Mouse (Mus musculus) embryonic facial prominence, embryonic 13.5 days (tissue): Measurements from ENCODE around the gene Krit1. TPM values are rescaled to one million over a fixed set of nuclear protein-coding genes. Genes with fewer than 3 reads are reported as not detected.
"Not testable (repeated sequence)": the region's sequence is repeated elsewhere in the genome, so short reads cannot be mapped to it uniquely, and the experiment has no call there.

ENCODE experiments used
- ATAC-seq: fragments of 200-750 bp; cut with Nextera tagmentation; 2 replicates; pipeline ENCODE4 v1.8.0; 2017; ENCODE audit warnings: low read depth; ENCODE audit not compliant: insufficient number of reproducible peaks, insufficient read depth, low FRiP score, low TSS enrichment
- H3K27ac ChIP-seq: fragments of 300-500 bp; sonication (generic); 2 replicates; pipeline ENCODE4 v1.5.1; 2015; ENCODE audit warnings: moderate library complexity, mild to moderate bottlenecking, inconsistent platforms
- H3K27me3 ChIP-seq: fragments of 300-500 bp; sonication (generic); 2 replicates; pipeline ENCODE4 v1.6.1; 2015; ENCODE audit warnings: mild to moderate bottlenecking, inconsistent platforms
- H3K36me3 ChIP-seq: fragments of 300-500 bp; sonication (generic); 2 replicates; pipeline ENCODE4 v1.6.1; 2015; ENCODE audit warnings: mild to moderate bottlenecking, inconsistent platforms
- H3K4me1 ChIP-seq: fragments of 300-500 bp; sonication (generic); 2 replicates; pipeline ENCODE4 v1.6.1; 2015; ENCODE audit warnings: inconsistent platforms
- H3K4me2 ChIP-seq: fragments of 300-500 bp; sonication (generic); 2 replicates; pipeline ENCODE4 v1.6.1; 2015; ENCODE audit warnings: moderate library complexity, mild to moderate bottlenecking, inconsistent platforms
- H3K4me3 ChIP-seq: fragments of 300-500 bp; sonication (generic); 2 replicates; pipeline ENCODE4 v1.5.1; 2015; ENCODE audit warnings: mild to moderate bottlenecking, inconsistent platforms
- H3K9ac ChIP-seq: fragments of 300-500 bp; sonication (generic); 2 replicates; pipeline ENCODE4 v1.6.1; 2015; ENCODE audit warnings: mild to moderate bottlenecking, inconsistent platforms
- H3K9me3 ChIP-seq: fragments of 300-500 bp; sonication (generic); 2 replicates; pipeline ENCODE4 v1.6.1; 2016; ENCODE audit warnings: inconsistent platforms
- WGBS: fragments of 180-500 bp; shearing (Covaris S2); methylation state at CpG from one replicate; pipeline ENCODE4 v1.1.7; 2015; ENCODE audit warnings: mixed read lengths; 5-methylcytosine and 5-hydroxymethylcytosine counted together
- polyA plus RNA-seq: library from polyadenylated mRNA; unstranded; fragments of >200 nt; fragmentation: Nextera tagmentation; extraction: Ambion mirVana; gene quantifications from 2 replicates; pipeline ENCODE4 v1.2.1, GENCODE M21; 2015

Gene Krit1
- polyA plus RNA-seq, 1 experiment from 2014 or later: 58.7 TPM

- H3K4me1 ChIP-seq: peaks cover 12% of the 10 kb centered on the region
- no peak overlapping the region for H3K27ac ChIP-seq
- 74% methylated on average over 4 of the region's 4 CpGs for WGBS
- no peak overlapping the region for H3K4me3 ChIP-seq
- no peak overlapping the region for H3K9ac ChIP-seq
- peak overlapping the region; percentile 37 for H3K4me2 ChIP-seq
- no peaks in the 10 kb centered on the region for H3K27me3 ChIP-seq
- H3K9me3 ChIP-seq: no peaks in the 10 kb centered on the region
- ATAC-seq: no peak
- no peaks in the 10 kb centered on the region for H3K36me3 ChIP-seq
These were observed 2.1 kb upstream of the Krit1 start for GRCm38 (mm10) chr5:3800881-3801280.

GRCm38 (mm10) chr5:3801672-3802432 lies 1.1 kb upstream of the Krit1 start:
- Histone ChIP-seq H3K4me3 (peak overlapping the region; percentile 87), H3K4me1 (peaks cover 12% of the 10 kb centered on the region), H3K27ac (peak overlapping the region; percentile 91), H3K9me3 (no peaks in the 10 kb centered on the region), H3K4me2 (peak overlapping the region; percentile 88), H3K9ac (peak overlapping the region; percentile 89), H3K27me3 (no peaks in the 10 kb centered on the region), H3K36me3 (no peaks in the 10 kb centered on the region)
- no peak for ATAC-seq
- WGBS: 5% methylated on average over 18 of the region's 18 CpGs

GRCm38 (mm10) chr5:3803292-3804165 lies 545 bp downstream of the Krit1 start:
- Histone ChIP-seq H3K4me2 (peak overlapping the region; percentile 88), H3K36me3 (no peaks in the 10 kb centered on the region), H3K4me1 (peaks cover 12% of the 10 kb centered on the region), H3K27ac (peak overlapping the region; percentile 91), H3K27me3 (no peaks in the 10 kb centered on the region), H3K9me3 (no peaks in the 10 kb centered on the region), H3K9ac (peak overlapping the region; percentile 89), H3K4me3 (peak overlapping the region; percentile 87)
- under 1% methylated on average over 36 of the region's 36 CpGs for WGBS
- peak; percentile 39; the same call in 1 of the 2 replicates for ATAC-seq

- Histone ChIP-seq H3K4me2 (no peak overlapping the region), H3K27me3 (no peaks in the 10 kb centered on the region), H3K36me3 (peaks cover 13% of the 10 kb centered on the region), H3K4me3 (no peak overlapping the region), H3K9me3 (no peaks in the 10 kb centered on the region), H3K27ac (no peak overlapping the region), H3K4me1 (peaks cover 3% of the 10 kb centered on the region), H3K9ac (no peak overlapping the region)
- ATAC-seq: no peak
- 100% methylated on average over 1 of the region's 1 CpGs for WGBS
These were observed 5.5 kb downstream of the Krit1 start for GRCm38 (mm10) chr5:3808472-3808871.

GRCm38 (mm10) chr5:3834107-3834506 lies 31.1 kb downstream of the Krit1 start:
- H3K4me3 ChIP-seq: no peak overlapping the region

GRCm38 (mm10) chr5:3845026-3845425 lies 42.0 kb downstream of the Krit1 start, which contains the start of gene Lrrd1:
Lrrd1 (plus strand) TSS chr5:3845173.
- Histone ChIP-seq H3K36me3 (peaks cover 9% of the 10 kb centered on the region), H3K27ac (no peak within 1 kb of the TSS), H3K4me1 (peaks cover 5% of the 10 kb centered on the region), H3K9me3 (no peaks in the 10 kb centered on the region), H3K4me3 (peak within 1 kb of the TSS; percentile 44), H3K4me2 (peak within 1 kb of the TSS; percentile 67), H3K9ac (peak within 1 kb of the TSS; percentile 65), H3K27me3 (no peaks in the 10 kb centered on the region; the same call in 1 of the 2 replicates)
- no peak for ATAC-seq
- 6% methylated on average over 24 of the region's 24 CpGs for WGBS

More at GRCm38 (mm10) chr5:3834107-3834506, 31.1 kb downstream of the Krit1 start:
- no peak overlapping the region for H3K9ac ChIP-seq
- no peak overlapping the region for H3K27ac ChIP-seq
- H3K4me1 ChIP-seq: no peaks in the 10 kb centered on the region
- no peak for ATAC-seq
- H3K9me3 ChIP-seq: peaks cover 4% of the 10 kb centered on the region; the same call in 1 of the 2 replicates
- H3K4me2 ChIP-seq: no peak overlapping the region
- H3K36me3 ChIP-seq: peaks cover 47% of the 10 kb centered on the region
- no peaks in the 10 kb centered on the region for H3K27me3 ChIP-seq
- 83% methylated on average over 1 of the region's 1 CpGs for WGBS

GRCm38 (mm10) chr5:3870161-3870560 lies 67.2 kb downstream of the Krit1 start:
- H3K9ac ChIP-seq: no peak overlapping the region
- no peaks in the 10 kb centered on the region for H3K4me1 ChIP-seq
- no peak overlapping the region for H3K4me3 ChIP-seq
- no peak overlapping the region for H3K4me2 ChIP-seq
- no peaks in the 10 kb centered on the region for H3K36me3 ChIP-seq
- H3K27me3 ChIP-seq: no peaks in the 10 kb centered on the region
- no peak overlapping the region for H3K27ac ChIP-seq
- H3K9me3 ChIP-seq: no peaks in the 10 kb centered on the region
- no peak for ATAC-seq
- 62% methylated on average over 4 of the region's 4 CpGs for WGBS

- H3K4me1 ChIP-seq: no peaks in the 10 kb centered on the region
- no peak overlapping the region for H3K4me2 ChIP-seq
- no peak for ATAC-seq
- H3K27ac ChIP-seq: no peak overlapping the region
- H3K36me3 ChIP-seq: no peaks in the 10 kb centered on the region
- no peaks in the 10 kb centered on the region for H3K27me3 ChIP-seq
- H3K9me3 ChIP-seq: no peaks in the 10 kb centered on the region
- WGBS: 38% methylated on average over 1 of the region's 1 CpGs
- no peak overlapping the region for H3K4me3 ChIP-seq
- H3K9ac ChIP-seq: no peak overlapping the region
These were observed 69.4 kb downstream of the Krit1 start for GRCm38 (mm10) chr5:3872348-3872747.

- no peak overlapping the region for H3K4me3 ChIP-seq
- H3K9me3 ChIP-seq: no peaks in the 10 kb centered on the region
- no peak for ATAC-seq
- 85% methylated on average over 3 of the region's 3 CpGs for WGBS
- no peaks in the 10 kb centered on the region for H3K27me3 ChIP-seq
- no peaks in the 10 kb centered on the region for H3K4me1 ChIP-seq
- no peak overlapping the region for H3K27ac ChIP-seq
- no peak overlapping the region for H3K4me2 ChIP-seq
- H3K9ac ChIP-seq: no peak overlapping the region
- no peaks in the 10 kb centered on the region for H3K36me3 ChIP-seq
These were observed 70.5 kb downstream of the Krit1 start for GRCm38 (mm10) chr5:3873485-3873884.

GRCm38 (mm10) chr5:3886862-3887261 lies 83.9 kb downstream of the Krit1 start:
- not testable (repeated sequence) for ATAC-seq, H3K36me3 ChIP-seq, H3K27ac ChIP-seq, H3K9me3 ChIP-seq, H3K9ac ChIP-seq, H3K4me2 ChIP-seq, H3K4me3 ChIP-seq, H3K4me1 ChIP-seq, H3K27me3 ChIP-seq
- WGBS: 88% methylated on average over 7 of the region's 7 CpGs

GRCm38 (mm10) chr5:3889201-3889600 lies 86.2 kb downstream of the Krit1 start:
- Histone ChIP-seq H3K9ac (no peak overlapping the region), H3K4me3 (no peak overlapping the region), H3K27me3 (no peaks in the 10 kb centered on the region), H3K4me1 (0 out of 2 replicates have a peak, but pooled peaks cover 3% of the 10 kb centered on the region), H3K4me2 (no peak overlapping the region), H3K36me3 (0 out of 2 replicates have a peak, but pooled peaks cover 3% of the 10 kb centered on the region), H3K27ac (no peak overlapping the region), H3K9me3 (no peaks in the 10 kb centered on the region)
- no peak for ATAC-seq
